Mouse (Mus musculus): Measurements from ENCODE around the gene Pex12. TPM values are rescaled to one million over a fixed set of nuclear protein-coding genes. Genes with fewer than 3 reads are reported as not detected.
"Not testable (repeated sequence)": the region's sequence is repeated elsewhere in the genome, so short reads cannot be mapped to it uniquely, and the experiment has no call there.

Pex12 gene
- total and polyA plus RNA-seq, 3 experiments = 8.2 to 11.8 TPM; not detected in 1

GRCm38 (mm10) chr11:83326692-83327091, 24.3 kb upstream of the Pex12 start:
- TF ChIP-seq MYC (IDR thresholded peaks at IDR 0.05; ENCODE audit: low read depth, low read length) (0 out of 2 replicates have a peak, but pooled peaks have one; percentile 40), ZNF384 (IDR thresholded peaks at IDR 0.05; ENCODE audit: low read depth, low read length) (peak; percentile 67), CTCF (IDR thresholded peaks at IDR 0.05 in 2 of 3, conservative IDR thresholded peaks at IDR 0.05 in 1 of 3; ENCODE audit: control insufficient read depth in 1 of 3, insufficient read depth in 1 of 3, low read depth in 2 of 3, low read length in 3 of 3, poor library complexity in 1 of 3, severe bottlenecking in 1 of 3) (peak in 1 of 3 experiments; percentile 48; a peak in 2 of 6 replicates), SMC3 (IDR thresholded peaks at IDR 0.05; ENCODE audit: low read depth, low read length) (0 out of 2 replicates have a peak, but pooled peaks have one; percentile 10)
- H3K27me3 ChIP-seq (ENCODE audit: control insufficient read depth in 1 of 2, insufficient read depth in 2 of 2, low read length in 2 of 2); H3K79me2 ChIP-seq (ENCODE audit: control insufficient read depth, insufficient read depth, low read length, poor library complexity); H3K27ac ChIP-seq (ENCODE audit: control insufficient read depth, low read depth, low read length); H3K4me3 ChIP-seq (ENCODE audit: control insufficient read depth in 1 of 2, insufficient read depth in 1 of 2, low read depth in 2 of 2, low read length in 2 of 2); H3K9me3 ChIP-seq (replicated peaks; ENCODE audit: insufficient read depth, low read length); H3K4me1 ChIP-seq (ENCODE audit: control insufficient read depth in 1 of 2, insufficient read depth in 2 of 2, low read length in 2 of 2); H3K9ac ChIP-seq (ENCODE audit: control insufficient read depth, low read depth, low read length, poor library complexity, severe bottlenecking): not testable (repeated sequence)
- peaks cover 3 to 55% of the 10 kb centered on the region in 2 experiments for H3K36me3 ChIP-seq (ENCODE audit: control insufficient read depth in 1 of 2, insufficient read depth in 2 of 2, low read length in 2 of 2)
- peak; percentile 43 for DNase-seq (ENCODE audit: low read depth, low spot score)

- Histone ChIP-seq H3K9ac (ENCODE audit: control insufficient read depth, low read depth, low read length, poor library complexity, severe bottlenecking) (no peak overlapping the region), H3K79me2 (ENCODE audit: control insufficient read depth, insufficient read depth, low read length, poor library complexity) (no peaks in the 10 kb centered on the region), H3K36me3 (ENCODE audit: control insufficient read depth in 1 of 2, insufficient read depth in 2 of 2, low read length in 2 of 2) (peaks cover 7 to 42% of the 10 kb centered on the region in 2 experiments), H3K4me3 (ENCODE audit: control insufficient read depth in 1 of 2, insufficient read depth in 1 of 2, low read depth in 2 of 2, low read length in 2 of 2) (no peak overlapping the region), H3K4me1 (ENCODE audit: control insufficient read depth in 1 of 2, insufficient read depth in 2 of 2, low read length in 2 of 2) (no peaks in the 10 kb centered on the region), H3K27me3 (ENCODE audit: control insufficient read depth in 1 of 2, insufficient read depth in 2 of 2, low read length in 2 of 2) (no peaks in the 10 kb centered on the region), H3K27ac (ENCODE audit: control insufficient read depth, low read depth, low read length) (no peak overlapping the region), H3K9me3 (replicated peaks; ENCODE audit: insufficient read depth, low read length) (no peaks in the 10 kb centered on the region)
- TF ChIP-seq GATA1 (IDR thresholded peaks at IDR 0.05; ENCODE audit: low read depth, low read length) (no peak), RCOR1 (IDR thresholded peaks at IDR 0.05; ENCODE audit: low read depth, low read length) (no peak), MEF2A (IDR thresholded peaks at IDR 0.05; ENCODE audit: extremely low read depth, insufficient replicate concordance, low read depth, low read length, poor library complexity, severe bottlenecking) (no peak), MYC (IDR thresholded peaks at IDR 0.05; ENCODE audit: low read depth, low read length) (no peak)
- no peak for DNase-seq (ENCODE audit: low read depth, low spot score)
These were observed 16.7 kb upstream of the Pex12 start for GRCm38 (mm10) chr11:83319048-83319447.

GRCm38 (mm10) chr11:83312471-83312870, 10.1 kb upstream of the Pex12 start:
- DNase-seq (ENCODE audit: low read depth, low spot score) = no peak
- H3K36me3 ChIP-seq (ENCODE audit: control insufficient read depth in 1 of 2, insufficient read depth in 2 of 2, low read length in 2 of 2) = peaks cover 0 to 15% of the 10 kb centered on the region in 2 experiments; a peak in 2 of 4 replicates
- H3K4me3 ChIP-seq (ENCODE audit: control insufficient read depth in 1 of 2, insufficient read depth in 1 of 2, low read depth in 2 of 2, low read length in 2 of 2) = no peak overlapping the region
- H3K9ac ChIP-seq (ENCODE audit: control insufficient read depth, low read depth, low read length, poor library complexity, severe bottlenecking) = no peak overlapping the region
- H3K27ac ChIP-seq (ENCODE audit: control insufficient read depth, low read depth, low read length) = no peak overlapping the region
- H3K27me3 ChIP-seq (ENCODE audit: control insufficient read depth in 1 of 2, insufficient read depth in 2 of 2, low read length in 2 of 2) = no peaks in the 10 kb centered on the region
- H3K4me1 ChIP-seq (ENCODE audit: control insufficient read depth in 1 of 2, insufficient read depth in 2 of 2, low read length in 2 of 2) = no peaks in the 10 kb centered on the region
- H3K79me2 ChIP-seq (ENCODE audit: control insufficient read depth, insufficient read depth, low read length, poor library complexity) = peaks cover 8% of the 10 kb centered on the region
- TF ChIP-seq POLR2AphosphoS2 (IDR thresholded peaks at IDR 0.05; ENCODE audit: low read length) (no peak), ZNF384 (IDR thresholded peaks at IDR 0.05; ENCODE audit: low read depth, low read length) (no peak), TBP (IDR thresholded peaks at IDR 0.05; ENCODE audit: low read depth, low read length) (no peak), GABPA (IDR thresholded peaks at IDR 0.05; ENCODE audit: low read depth, low read length) (no peak), MEF2A (IDR thresholded peaks at IDR 0.05; ENCODE audit: extremely low read depth, insufficient replicate concordance, low read depth, low read length, poor library complexity, severe bottlenecking) (no peak), ZMIZ1 (IDR thresholded peaks at IDR 0.05; ENCODE audit: low read depth, low read length) (no peak), POLR2AphosphoS5 (IDR thresholded peaks at IDR 0.05; ENCODE audit: borderline replicate concordance, low read depth, low read length) (no peak), CHD2 (IDR thresholded peaks at IDR 0.05; ENCODE audit: low read length) (no peak), SIN3A (IDR thresholded peaks at IDR 0.05; ENCODE audit: low read length) (no peak), MYB (IDR thresholded peaks at IDR 0.05; ENCODE audit: low read depth, low read length) (no peak), MAZ (IDR thresholded peaks at IDR 0.05; ENCODE audit: low read depth, low read length) (no peak), SMC3 (IDR thresholded peaks at IDR 0.05; ENCODE audit: low read depth, low read length) (no peak), NRF1 (IDR thresholded peaks at IDR 0.05; ENCODE audit: insufficient read depth, low read depth, low read length, poor library complexity, severe bottlenecking) (no peak), KAT2A (conservative IDR thresholded peaks at IDR 0.05; ENCODE audit: low read depth, low read length) (no peak), CHD1 (IDR thresholded peaks at IDR 0.05; ENCODE audit: low read depth, low read length) (no peak), JUND (IDR thresholded peaks at IDR 0.05; ENCODE audit: low read depth, low read length) (no peak), E2F4 (IDR thresholded peaks at IDR 0.05; ENCODE audit: borderline replicate concordance, low read depth, low read length) (no peak), TCF12 (IDR thresholded peaks at IDR 0.05; ENCODE audit: low read depth, low read length) (no peak), CTCF (IDR thresholded peaks at IDR 0.05 in 2 of 3, conservative IDR thresholded peaks at IDR 0.05 in 1 of 3; ENCODE audit: control insufficient read depth in 1 of 3, insufficient read depth in 1 of 3, low read depth in 2 of 3, low read length in 3 of 3, poor library complexity in 1 of 3, severe bottlenecking in 1 of 3) (no peak)
- H3K9me3 ChIP-seq (replicated peaks; ENCODE audit: insufficient read depth, low read length) = no peaks in the 10 kb centered on the region
